10 mouse cellular contexts compared by ENCODE assay signal in the genomic region with DNA sequence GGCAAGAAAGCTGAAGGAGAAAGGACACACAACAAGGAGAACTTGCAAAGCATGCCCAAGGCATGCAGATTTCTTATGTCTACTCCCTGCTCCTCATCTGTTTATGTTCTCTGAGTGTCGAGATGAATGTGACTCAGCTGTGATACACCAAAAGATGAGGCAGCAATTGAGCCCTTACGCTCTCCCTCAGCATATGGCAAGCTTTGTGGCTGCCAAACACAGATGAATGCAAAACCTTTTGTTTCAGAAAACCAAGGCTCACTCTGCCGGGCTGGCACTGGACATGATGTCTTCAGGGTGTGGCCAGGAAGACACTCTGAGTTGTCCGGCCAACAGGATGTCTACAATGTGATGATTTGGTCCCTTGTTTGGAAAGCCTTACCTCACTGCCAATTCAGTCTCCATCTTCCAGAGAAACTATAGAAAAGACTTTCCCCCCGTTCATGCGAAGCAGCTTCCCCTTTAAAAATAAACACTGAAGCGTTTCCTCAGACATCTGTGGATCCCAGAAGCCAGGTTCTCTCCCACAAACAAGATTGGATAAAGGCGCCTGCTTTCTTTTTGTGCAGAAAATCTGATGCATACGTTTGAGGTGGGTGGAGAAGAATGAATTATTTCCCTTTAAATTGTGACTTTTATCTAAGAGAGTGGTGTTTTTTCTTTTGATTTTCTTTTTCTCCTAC.
DNase-seq lines count a peak whose midpoint lies in the region; ATAC-seq lines count a peak whose summit lies in the region.
"Had no signal": no experiment of that assay in that cellular context is flagged by ENCODE, and none has a peak within 500 bp of the region (broad histone marks: within the 10 kb centered on the region; RNA-seq: fewer than 3 reads in every experiment).

No protein-coding gene starts in this region.

- H3K36me3 ChIP-seq in forebrain, embryonic 16.5 days (ENCODE audit: control insufficient read depth, insufficient read depth) = no peaks in the 10 kb centered on the region
- H3K36me3 ChIP-seq in forebrain, embryonic 10.5 days (replicated peaks) = no peaks in the 10 kb centered on the region

- DNase-seq in forebrain, embryonic 10.5 days (ENCODE audit: extremely low spot score, low spot score) = no peak
- DNase-seq in brain, adult 2 months (ENCODE audit: low read depth, low spot score) = peak; percentile 94
- DNase-seq in layer of hippocampus, adult 9-10 months (ENCODE audit: low spot score) = peak; percentile 45
- peak; percentile 34 to 62 for DNase-seq in lung, postnatal 4 days
- DNase-seq in ovary, postnatal 36 days (ENCODE audit: low spot score) = no peak
- no peak for DNase-seq in retina, postnatal 1 day
- no peak for DNase-seq in testis, postnatal 14 days (ENCODE audit: low spot score)

- no peak overlapping the region for H3K4me3 ChIP-seq in forebrain, embryonic 16.5 days (replicated peaks; ENCODE audit: low read length)
- no peak overlapping the region for H3K4me3 ChIP-seq in forebrain, embryonic 10.5 days

- H3K4me2 ChIP-seq in forebrain, embryonic 16.5 days (ENCODE audit: low read length) = no peak overlapping the region

- H3K9ac ChIP-seq in forebrain, embryonic 16.5 days (replicated peaks; ENCODE audit: low read depth, low read length) = no peak overlapping the region

- 57% methylated on average over 9 of the region's 9 CpGs for WGBS in forebrain, embryonic 16.5 days
- 80% methylated on average over 9 of the region's 9 CpGs for WGBS in forebrain, embryonic 10.5 days

- H3K27me3 ChIP-seq in forebrain, embryonic 16.5 days (replicated peaks; ENCODE audit: control insufficient read depth, insufficient read depth, low read length) = no peaks in the 10 kb centered on the region
- no peaks in the 10 kb centered on the region for H3K27me3 ChIP-seq in forebrain, embryonic 10.5 days (ENCODE audit: poor library complexity, severe bottlenecking)

- ATAC-seq in forebrain, embryonic 16.5 days = peak; percentile 49

- H3K27ac ChIP-seq in forebrain, embryonic 16.5 days (ENCODE audit: low read length) = no peak overlapping the region
- H3K27ac ChIP-seq in forebrain, embryonic 10.5 days = no peak overlapping the region
- H3K27ac ChIP-seq: kidney, postnatal 0 days; macrophage had no signal

- no peaks in the 10 kb centered on the region for H3K9me3 ChIP-seq in forebrain, embryonic 16.5 days (ENCODE audit: control insufficient read depth, low read length)
- H3K9me3 ChIP-seq in forebrain, embryonic 10.5 days = no peaks in the 10 kb centered on the region

- peaks cover 2% of the 10 kb centered on the region; the same call in 1 of the 2 replicates for H3K4me1 ChIP-seq in forebrain, embryonic 16.5 days (replicated peaks; ENCODE audit: control insufficient read depth, insufficient read depth, low read length)
- H3K4me1 ChIP-seq in forebrain, embryonic 10.5 days = peaks cover 21% of the 10 kb centered on the region

Comparison
In these comparisons a context has a peak if more than half of its experiments do, and no peak if none do; other contexts are left out.
1. DNase-seq: peak in brain, adult 2 months (single experiment), layer of hippocampus, adult 9-10 months (single experiment) and lung, postnatal 4 days (2 of 2); none in forebrain, embryonic 10.5 days (single experiment), ovary, postnatal 36 days (single experiment), retina, postnatal 1 day (single experiment) and testis, postnatal 14 days (single experiment).